Mouse (Mus musculus): ENCODE measurements around the gene Krt84.
"Not testable (repeated sequence)": the region's sequence is repeated elsewhere in the genome, so short reads cannot be mapped to it uniquely, and the experiment has no call there.

The Krt84 gene

DNA sequence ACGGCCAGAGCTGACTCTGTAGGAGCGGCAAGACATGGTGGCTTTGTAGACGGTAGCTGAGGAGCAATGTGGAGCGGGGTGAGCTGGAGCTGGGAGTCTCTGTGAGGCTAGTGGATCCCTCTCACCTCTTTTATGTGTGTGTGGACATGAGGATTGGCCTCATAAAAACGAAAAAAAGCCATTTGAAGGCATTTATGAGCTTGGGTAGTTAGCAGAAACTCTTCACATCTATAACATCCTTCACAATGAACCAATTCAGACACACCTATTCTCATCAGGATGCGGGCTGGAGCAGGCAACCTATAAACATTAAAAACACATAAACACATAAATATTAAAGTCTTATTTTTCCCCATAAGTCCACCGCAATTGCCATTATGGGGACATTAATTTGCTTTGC lies at the start of gene Krt84:
Gene Krt84, minus strand, starts transcription at position 101 of the 400 bp plus-strand sequence.
- no peak for DNase-seq (ENCODE audit: low spot score in 2 of 2)

GRCm38 (mm10) chr15:101581701-101582100 lies 49.1 kb upstream of the Krt84 start:
- DNase-seq (ENCODE audit: low spot score in 2 of 2) = peak; percentile 19 to 28

- no peak for DNase-seq (ENCODE audit: low spot score in 2 of 2)
Measured at GRCm38 (mm10) chr15:101575506-101575905, 42.9 kb upstream of the Krt84 start.

GRCm38 (mm10) chr15:101573796-101574345 lies 41.3 kb upstream of the Krt84 start, which contains the start of gene Krt75:
TSS of gene Krt75 (minus strand) at chr15:101573904.
- no peak for DNase-seq (ENCODE audit: low spot score in 2 of 2)

DNA sequence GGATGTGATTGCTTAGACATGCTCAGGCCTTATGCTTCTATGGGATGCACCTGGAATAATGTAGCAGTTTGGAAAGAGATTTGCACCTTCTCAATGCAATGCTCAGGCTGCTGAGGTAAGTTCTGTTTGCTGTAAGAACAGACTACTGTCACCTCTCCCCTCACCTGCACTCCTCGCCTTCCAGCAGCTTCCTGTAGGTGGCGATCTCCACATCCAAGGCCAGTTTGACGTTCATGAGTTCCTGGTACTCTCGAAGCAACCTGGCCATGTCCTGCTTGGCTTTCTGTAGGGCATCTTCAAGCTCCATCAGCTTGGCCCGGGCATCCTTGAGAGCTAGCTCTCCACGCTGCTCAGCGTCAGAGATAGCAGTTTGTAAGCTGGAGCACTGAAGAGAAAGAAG lies 35.2 kb upstream of the Krt84 start:
- DNase-seq (ENCODE audit: low spot score in 2 of 2) = no peak

GRCm38 (mm10) chr15:101562850-101563249 lies 30.2 kb upstream of the Krt84 start, which contains the start of gene Krt90:
TSS of gene Krt90 (minus strand) at chr15:101562950.
- no peak for DNase-seq (ENCODE audit: low spot score in 2 of 2)

DNA sequence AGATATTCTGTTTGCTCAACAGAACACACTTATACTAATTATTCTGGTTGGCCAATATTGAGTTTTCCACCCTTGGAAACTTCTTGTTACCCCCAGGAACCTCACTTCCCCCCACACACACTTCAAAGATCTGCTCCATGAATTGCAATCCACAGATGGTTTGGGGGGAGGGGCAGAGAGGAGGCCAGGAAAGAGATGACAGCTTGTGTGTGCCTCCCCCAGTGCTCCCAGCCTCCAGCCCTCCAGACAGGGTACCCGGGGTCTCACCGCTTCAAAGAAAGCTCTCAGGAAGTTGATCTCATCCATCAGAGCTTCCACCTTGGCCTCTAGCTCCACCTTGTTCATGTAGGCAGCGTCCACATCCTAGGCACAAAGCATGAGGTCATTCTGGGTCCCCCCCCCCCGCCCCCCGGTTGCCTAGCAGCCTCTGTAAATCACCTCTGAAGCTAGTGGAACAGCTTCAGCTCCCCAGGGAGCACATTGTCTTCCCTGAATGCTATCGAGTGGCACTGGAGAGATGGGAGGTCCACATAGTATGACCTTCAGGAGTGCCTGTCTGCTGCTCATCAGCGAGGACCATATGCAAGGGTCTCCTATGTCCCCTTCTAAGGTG lies 25.5 kb upstream of the Krt84 start:
- DNase-seq (ENCODE audit: low spot score in 2 of 2) = no peak

GRCm38 (mm10) chr15:101553169-101553568 lies 20.5 kb upstream of the Krt84 start:
- peak; percentile 27 to 29 for DNase-seq (ENCODE audit: low spot score in 2 of 2)

GRCm38 (mm10) chr15:101552188-101552587 lies 19.6 kb upstream of the Krt84 start:
- DNase-seq (ENCODE audit: low spot score in 2 of 2) = peak in 1 of 2 experiments; percentile 12

DNA sequence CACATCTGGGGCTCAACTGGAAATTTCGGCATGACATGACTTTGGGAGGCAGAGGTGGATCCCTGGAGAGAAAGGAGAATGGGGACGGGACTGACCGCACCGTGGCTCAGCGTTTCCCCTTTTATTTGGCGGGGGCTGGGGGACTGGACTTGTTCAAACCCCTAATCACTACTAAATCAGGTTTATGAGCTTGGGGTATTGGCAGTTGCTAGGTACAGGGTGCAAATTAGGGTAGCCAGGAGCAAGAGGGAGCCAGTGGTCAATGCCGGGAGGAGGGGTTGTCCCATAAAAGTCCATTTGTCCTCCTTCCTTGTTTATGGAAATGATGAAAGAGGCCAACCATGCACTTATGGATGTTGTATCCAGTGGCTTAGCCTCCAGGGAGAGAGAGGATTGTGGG lies 17.9 kb upstream of the Krt84 start, which contains the start of gene Krt82:
Gene Krt82, minus strand, starts transcription at position 101 of the 400 bp plus-strand sequence.
- DNase-seq (ENCODE audit: low spot score in 2 of 2) = no peak

- no peak for DNase-seq (ENCODE audit: low spot score in 2 of 2)
Measured at GRCm38 (mm10) chr15:101544478-101544877, 11.9 kb upstream of the Krt84 start.

GRCm38 (mm10) chr15:101542543-101542942 lies 9.9 kb upstream of the Krt84 start:
- no peak for DNase-seq (ENCODE audit: low spot score in 2 of 2)

DNA sequence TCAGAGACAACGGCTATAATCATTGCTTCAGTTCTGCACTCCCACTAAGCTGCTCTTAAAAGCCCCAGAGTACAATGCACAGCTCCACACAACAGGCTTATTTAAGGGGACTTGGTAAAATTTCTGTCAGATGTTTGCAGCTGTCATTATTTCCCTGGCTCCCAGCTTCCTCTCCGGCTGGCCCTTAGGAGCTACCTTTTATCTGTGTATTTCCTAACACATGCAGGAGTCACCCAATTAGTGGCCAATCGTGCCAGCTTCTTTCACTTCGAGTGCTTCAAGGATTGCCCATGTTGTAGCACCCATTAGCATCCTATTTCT lies 5.9 kb upstream of the Krt84 start:
- no peak for DNase-seq (ENCODE audit: low spot score in 2 of 2)

GRCm38 (mm10) chr15:101537864-101538579 lies 5.4 kb upstream of the Krt84 start:
- no peak for DNase-seq (ENCODE audit: low spot score in 2 of 2)

DNA sequence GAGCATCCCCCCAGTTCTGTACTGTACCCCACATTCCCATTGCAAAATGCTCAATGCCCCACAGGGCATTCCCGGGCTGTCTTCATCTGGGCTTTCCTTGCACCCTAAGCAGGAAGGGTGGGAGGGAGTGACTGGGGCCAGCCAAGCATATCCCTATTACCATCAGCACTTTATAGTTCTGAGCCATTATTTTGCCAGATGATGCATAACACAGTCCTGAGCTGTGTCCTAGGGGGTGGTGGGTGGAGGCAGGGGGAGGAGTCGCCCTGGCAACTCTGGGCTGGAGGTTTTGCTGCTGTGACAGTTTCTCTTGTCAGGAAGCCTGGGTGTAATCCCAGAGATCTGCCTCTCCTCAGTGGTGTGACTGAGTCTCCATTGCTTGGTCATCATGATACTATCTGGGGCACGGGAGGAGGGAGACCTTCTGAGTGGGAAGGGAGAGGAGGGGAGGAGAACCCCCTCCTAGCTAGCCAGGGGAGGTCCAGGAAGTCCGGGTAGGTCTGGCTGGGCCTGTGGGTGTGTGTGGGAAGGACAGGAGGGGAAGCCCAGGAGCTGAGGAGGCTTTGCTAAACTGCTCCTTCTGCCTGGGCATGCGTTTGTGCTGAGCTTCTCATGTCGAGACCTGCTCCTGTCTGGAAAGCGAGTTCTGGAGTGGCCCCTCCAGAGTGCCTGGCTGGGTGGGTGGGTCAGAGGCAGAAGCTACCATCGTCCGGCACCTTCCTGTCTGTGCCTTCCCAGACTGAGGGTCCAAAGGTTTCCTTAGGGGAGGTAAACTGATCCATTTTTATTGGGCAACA lies 3.6 kb upstream of the Krt84 start:
- peak; percentile 12 to 13 for DNase-seq (ENCODE audit: low spot score in 2 of 2)

DNA sequence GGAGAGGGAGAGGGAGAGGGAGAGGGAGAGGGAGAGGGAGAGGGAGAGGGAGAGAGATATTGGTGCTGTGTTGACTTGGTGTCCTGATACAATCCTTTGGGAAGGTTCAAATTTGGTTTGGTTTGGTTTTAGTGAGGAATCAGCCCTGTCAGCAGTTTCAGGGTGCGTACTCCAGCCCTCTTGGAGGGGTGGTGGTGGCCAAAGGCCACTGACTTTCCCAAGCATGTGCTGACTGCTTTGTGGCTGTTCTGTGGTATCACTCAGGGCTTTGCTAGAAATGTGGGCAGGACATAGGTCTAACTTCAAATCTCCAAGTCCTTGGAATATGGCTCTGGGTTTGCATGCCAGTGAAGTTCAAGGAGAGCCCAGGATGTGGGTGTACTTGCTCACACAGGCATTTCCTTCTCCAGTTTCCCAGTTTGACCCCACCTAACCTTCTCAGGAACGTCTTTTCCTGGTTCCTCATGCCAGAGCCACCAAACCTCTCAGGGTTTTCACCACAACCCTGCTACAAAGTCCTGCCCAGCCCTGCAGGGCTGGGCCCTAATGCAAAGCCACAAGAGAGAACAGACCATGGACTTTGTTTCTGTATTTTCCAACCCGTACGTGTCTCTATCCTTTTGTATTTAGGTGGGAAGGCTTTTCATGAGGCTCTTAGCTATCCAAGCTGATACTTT lies 9.9 kb downstream of the Krt84 start:
- DNase-seq (ENCODE audit: low spot score in 2 of 2) = no peak

DNA sequence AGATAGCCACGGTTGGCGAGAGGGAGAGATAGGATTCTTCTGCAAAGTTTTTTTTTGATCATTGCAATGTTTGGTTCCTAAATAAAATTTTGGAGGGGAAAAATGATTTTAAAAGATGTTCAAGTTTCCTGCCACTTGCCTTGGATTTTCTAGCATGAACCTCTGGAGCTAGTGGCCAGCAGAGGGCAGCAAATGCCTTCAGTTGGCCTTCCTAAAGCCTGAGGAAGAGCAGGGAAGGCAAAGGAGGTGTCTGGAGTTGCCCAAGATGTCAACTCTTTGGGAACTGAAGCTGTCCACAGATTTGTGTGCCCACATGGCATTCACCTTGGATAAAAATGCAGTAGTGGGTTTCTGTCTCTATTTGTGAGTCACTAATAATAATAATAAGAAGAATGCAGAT lies 12.8 kb downstream of the Krt84 start:
- peak; percentile 85 to 87 for DNase-seq (ENCODE audit: low spot score in 2 of 2)

DNA sequence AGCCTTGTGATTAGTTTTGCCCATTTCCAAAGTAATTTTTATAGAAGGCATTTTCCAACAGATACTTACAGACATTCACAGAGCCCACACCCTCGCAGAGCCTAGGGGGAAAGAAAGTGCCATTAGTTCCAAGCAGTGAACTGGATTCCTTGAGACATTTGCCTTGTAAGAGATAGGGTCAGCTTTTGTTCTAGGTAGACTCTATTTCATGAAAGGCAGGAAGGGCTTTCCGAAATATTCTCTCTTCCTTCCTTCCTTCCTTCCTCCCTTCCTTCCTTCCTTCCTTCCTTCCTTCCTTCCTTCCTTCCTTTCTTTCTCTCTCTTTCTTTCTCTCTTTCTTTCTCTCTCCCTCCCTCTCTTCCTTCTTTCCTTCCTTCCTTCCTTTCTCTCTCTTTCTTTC lies 15.5 kb downstream of the Krt84 start, which contains the start of gene Gm49425:
Gene Gm49425, minus strand, starts transcription at position 101 of the 400 bp plus-strand sequence.
- not testable (repeated sequence) for DNase-seq (ENCODE audit: low spot score in 2 of 2)

DNA sequence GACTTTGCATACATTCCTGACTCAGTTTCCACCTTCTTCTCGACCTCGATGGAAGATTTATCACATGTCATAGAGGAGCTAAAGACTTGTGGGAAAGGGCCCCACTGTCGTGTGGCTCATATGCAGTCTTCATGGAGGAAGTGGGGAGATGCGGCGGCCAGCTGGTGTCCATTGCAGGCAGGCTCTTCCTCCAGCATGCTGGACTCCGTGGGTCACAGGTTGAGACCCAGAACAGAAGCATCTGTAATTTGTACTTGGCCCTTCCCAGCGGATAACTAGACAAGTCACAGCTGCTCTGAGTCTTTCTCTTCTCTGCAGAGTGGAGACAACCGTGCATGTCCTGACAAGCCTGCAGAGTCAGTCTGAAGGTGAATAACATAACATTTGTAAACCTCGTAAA lies 24.4 kb downstream of the Krt84 start:
- no peak for DNase-seq (ENCODE audit: low spot score in 2 of 2)

DNA sequence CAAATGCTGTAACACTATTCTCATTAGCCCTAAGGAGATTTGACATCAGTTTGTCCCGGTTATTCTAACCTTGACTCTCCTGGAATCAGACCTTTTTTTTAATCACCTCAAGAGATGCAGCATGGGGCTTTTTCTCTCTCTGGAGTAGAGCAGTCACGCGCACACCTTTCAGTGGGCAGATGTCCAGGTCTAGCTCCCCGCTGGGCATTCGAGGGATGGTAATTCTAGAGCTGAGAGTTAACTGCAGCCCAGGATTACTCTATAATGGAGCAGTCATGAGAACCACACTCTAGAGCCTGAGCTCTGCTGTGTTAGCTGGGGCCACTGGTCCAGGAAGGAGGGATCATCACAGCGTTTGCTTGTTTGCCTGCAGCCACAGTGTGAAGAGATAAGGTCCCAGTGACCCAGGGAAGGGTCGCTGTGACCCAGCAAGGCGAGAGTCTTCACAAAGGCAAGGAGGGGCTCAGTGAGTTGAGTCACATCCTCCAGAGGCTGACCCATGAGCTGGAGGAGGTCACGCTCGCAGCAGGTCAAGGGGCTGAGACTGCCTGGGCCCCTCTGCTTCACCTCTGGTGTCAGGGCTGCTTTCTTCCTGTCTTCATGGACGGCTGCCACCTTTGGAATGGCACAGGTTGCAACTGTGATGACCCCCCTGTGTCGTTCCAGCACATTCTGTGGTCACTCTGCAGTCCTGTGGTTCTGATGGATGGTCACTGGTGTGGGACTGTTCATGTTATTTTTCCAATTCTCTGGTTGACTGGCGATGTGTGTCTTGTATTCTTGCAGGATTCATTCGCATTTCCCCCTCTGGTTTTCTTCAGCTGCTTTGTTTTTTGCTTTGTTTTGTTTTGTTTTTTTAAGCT lies 25.5 kb downstream of the Krt84 start:
- no peak for DNase-seq (ENCODE audit: low spot score in 2 of 2)

- peak in 1 of 2 experiments; percentile 23 for DNase-seq (ENCODE audit: low spot score in 2 of 2)
Measured at GRCm38 (mm10) chr15:101497181-101497580, 35.4 kb downstream of the Krt84 start.

All from right cerebral cortex, adult 2 months (tissue).